Mouse (Mus musculus): ENCODE data around the gene Dnase1. TPM values are rescaled to one million over a fixed set of nuclear protein-coding genes. Genes with fewer than 3 reads are reported as not detected.

The Dnase1 gene
- polyA plus RNA-seq, 1 experiment from 2014 or later = 8.6 TPM

GRCm38 (mm10) chr16:4037690-4038089, 948 bp downstream of the Dnase1 start:
- no peak overlapping the region for H3K9ac ChIP-seq (replicated peaks; ENCODE audit: low read depth, low read length)
- H3K9me3 ChIP-seq (ENCODE audit: control insufficient read depth, low read length) = no peaks in the 10 kb centered on the region
- H3K4me3 ChIP-seq (replicated peaks; ENCODE audit: low read length) = no peak overlapping the region
- no peaks in the 10 kb centered on the region for H3K4me1 ChIP-seq (replicated peaks; ENCODE audit: control insufficient read depth, insufficient read depth, low read length)
- H3K27me3 ChIP-seq (replicated peaks; ENCODE audit: control insufficient read depth, insufficient read depth, low read length) = no peaks in the 10 kb centered on the region
- H3K4me2 ChIP-seq (ENCODE audit: low read length) = no peak overlapping the region
- ATAC-seq = no peak
- H3K36me3 ChIP-seq (ENCODE audit: control insufficient read depth, insufficient read depth) = peaks cover 20% of the 10 kb centered on the region
- H3K27ac ChIP-seq (ENCODE audit: low read length) = no peak overlapping the region
- 97% methylated on average over 7 of the region's 7 CpGs for WGBS

- no peaks in the 10 kb centered on the region for H3K9me3 ChIP-seq (ENCODE audit: control insufficient read depth, low read length)
- no peak overlapping the region for H3K27ac ChIP-seq (ENCODE audit: low read length)
- H3K4me2 ChIP-seq (ENCODE audit: low read length) = no peak overlapping the region
- no peak overlapping the region for H3K4me3 ChIP-seq (replicated peaks; ENCODE audit: low read length)
- no peaks in the 10 kb centered on the region for H3K27me3 ChIP-seq (replicated peaks; ENCODE audit: control insufficient read depth, insufficient read depth, low read length)
- no peak for ATAC-seq
- no peak overlapping the region for H3K9ac ChIP-seq (replicated peaks; ENCODE audit: low read depth, low read length)
- no peaks in the 10 kb centered on the region for H3K4me1 ChIP-seq (replicated peaks; ENCODE audit: control insufficient read depth, insufficient read depth, low read length)
- 90% methylated on average over 5 of the region's 5 CpGs for WGBS
- peaks cover 21% of the 10 kb centered on the region for H3K36me3 ChIP-seq (ENCODE audit: control insufficient read depth, insufficient read depth)
Measured at GRCm38 (mm10) chr16:4040206-4040605, 3.5 kb downstream of the Dnase1 start.

GRCm38 (mm10) chr16:4041646-4042045, 4.9 kb downstream of the Dnase1 start:
- Histone ChIP-seq H3K27me3 (replicated peaks; ENCODE audit: control insufficient read depth, insufficient read depth, low read length) (no peaks in the 10 kb centered on the region), H3K4me2 (ENCODE audit: low read length) (no peak overlapping the region), H3K9me3 (ENCODE audit: control insufficient read depth, low read length) (no peaks in the 10 kb centered on the region), H3K36me3 (ENCODE audit: control insufficient read depth, insufficient read depth) (peaks cover 26% of the 10 kb centered on the region), H3K27ac (ENCODE audit: low read length) (no peak overlapping the region), H3K4me3 (replicated peaks; ENCODE audit: low read length) (no peak overlapping the region), H3K9ac (replicated peaks; ENCODE audit: low read depth, low read length) (no peak overlapping the region), H3K4me1 (replicated peaks; ENCODE audit: control insufficient read depth, insufficient read depth, low read length) (no peaks in the 10 kb centered on the region)
- no peak for ATAC-seq
- 98% methylated on average over 4 of the region's 4 CpGs for WGBS

- no peaks in the 10 kb centered on the region for H3K9me3 ChIP-seq (ENCODE audit: control insufficient read depth, low read length)
- H3K36me3 ChIP-seq (ENCODE audit: control insufficient read depth, insufficient read depth) = peaks cover 14% of the 10 kb centered on the region
- H3K27me3 ChIP-seq (replicated peaks; ENCODE audit: control insufficient read depth, insufficient read depth, low read length) = no peaks in the 10 kb centered on the region
- H3K4me2 ChIP-seq (ENCODE audit: low read length) = no peak overlapping the region
- H3K4me1 ChIP-seq (replicated peaks; ENCODE audit: control insufficient read depth, insufficient read depth, low read length) = no peaks in the 10 kb centered on the region
- WGBS = 98% methylated on average over 2 of the region's 2 CpGs
- no peak overlapping the region for H3K9ac ChIP-seq (replicated peaks; ENCODE audit: low read depth, low read length)
- no peak for ATAC-seq
- H3K27ac ChIP-seq (ENCODE audit: low read length) = no peak overlapping the region
- H3K4me3 ChIP-seq (replicated peaks; ENCODE audit: low read length) = no peak overlapping the region
Measured at GRCm38 (mm10) chr16:4044093-4044492, 7.4 kb downstream of the Dnase1 start.

GRCm38 (mm10) chr16:4045524-4045923, 8.8 kb downstream of the Dnase1 start:
- H3K36me3 ChIP-seq (ENCODE audit: control insufficient read depth, insufficient read depth) = peaks cover 16% of the 10 kb centered on the region
- H3K27me3 ChIP-seq (replicated peaks; ENCODE audit: control insufficient read depth, insufficient read depth, low read length) = no peaks in the 10 kb centered on the region
- H3K4me2 ChIP-seq (ENCODE audit: low read length) = no peak overlapping the region
- no peak overlapping the region for H3K4me3 ChIP-seq (replicated peaks; ENCODE audit: low read length)
- H3K9ac ChIP-seq (replicated peaks; ENCODE audit: low read depth, low read length) = no peak overlapping the region
- 77% methylated on average over 4 of the region's 4 CpGs for whole genome bisulfite sequencing
- ATAC-seq = no peak
- no peaks in the 10 kb centered on the region for H3K4me1 ChIP-seq (replicated peaks; ENCODE audit: control insufficient read depth, insufficient read depth, low read length)
- no peak overlapping the region for H3K27ac ChIP-seq (ENCODE audit: low read length)
- no peaks in the 10 kb centered on the region for H3K9me3 ChIP-seq (ENCODE audit: control insufficient read depth, low read length)

- H3K9me3 ChIP-seq (ENCODE audit: control insufficient read depth, low read length) = no peaks in the 10 kb centered on the region
- no peaks in the 10 kb centered on the region for H3K4me1 ChIP-seq (replicated peaks; ENCODE audit: control insufficient read depth, insufficient read depth, low read length)
- WGBS = 98% methylated on average over 4 of the region's 4 CpGs
- no peaks in the 10 kb centered on the region for H3K27me3 ChIP-seq (replicated peaks; ENCODE audit: control insufficient read depth, insufficient read depth, low read length)
- no peak overlapping the region for H3K4me2 ChIP-seq (ENCODE audit: low read length)
- H3K9ac ChIP-seq (replicated peaks; ENCODE audit: low read depth, low read length) = no peak overlapping the region
- H3K4me3 ChIP-seq (replicated peaks; ENCODE audit: low read length) = no peak overlapping the region
- H3K27ac ChIP-seq (ENCODE audit: low read length) = no peak overlapping the region
- peaks cover 18% of the 10 kb centered on the region for H3K36me3 ChIP-seq (ENCODE audit: control insufficient read depth, insufficient read depth)
- ATAC-seq = no peak
Measured at GRCm38 (mm10) chr16:4052601-4053000, 15.9 kb downstream of the Dnase1 start.

GRCm38 (mm10) chr16:4053811-4054210, 17.1 kb downstream of the Dnase1 start:
- no peak overlapping the region for H3K27ac ChIP-seq (ENCODE audit: low read length)
- H3K4me3 ChIP-seq (replicated peaks; ENCODE audit: low read length) = no peak overlapping the region
- no peak overlapping the region for H3K4me2 ChIP-seq (ENCODE audit: low read length)
- H3K4me1 ChIP-seq (replicated peaks; ENCODE audit: control insufficient read depth, insufficient read depth, low read length) = no peaks in the 10 kb centered on the region
- H3K9ac ChIP-seq (replicated peaks; ENCODE audit: low read depth, low read length) = no peak overlapping the region
- peaks cover 23% of the 10 kb centered on the region for H3K36me3 ChIP-seq (ENCODE audit: control insufficient read depth, insufficient read depth)
- no peaks in the 10 kb centered on the region for H3K9me3 ChIP-seq (ENCODE audit: control insufficient read depth, low read length)
- no peaks in the 10 kb centered on the region for H3K27me3 ChIP-seq (replicated peaks; ENCODE audit: control insufficient read depth, insufficient read depth, low read length)
- ATAC-seq = no peak
- WGBS = 88% methylated on average over 3 of the region's 3 CpGs

- H3K4me1 ChIP-seq (replicated peaks; ENCODE audit: control insufficient read depth, insufficient read depth, low read length) = no peaks in the 10 kb centered on the region
- 93% methylated on average over 4 of the region's 4 CpGs for WGBS
- no peak overlapping the region for H3K4me3 ChIP-seq (replicated peaks; ENCODE audit: low read length)
- no peak overlapping the region for H3K9ac ChIP-seq (replicated peaks; ENCODE audit: low read depth, low read length)
- H3K36me3 ChIP-seq (ENCODE audit: control insufficient read depth, insufficient read depth) = peaks cover 19% of the 10 kb centered on the region
- H3K9me3 ChIP-seq (ENCODE audit: control insufficient read depth, low read length) = no peaks in the 10 kb centered on the region
- H3K4me2 ChIP-seq (ENCODE audit: low read length) = no peak overlapping the region
- no peak for ATAC-seq
- no peaks in the 10 kb centered on the region for H3K27me3 ChIP-seq (replicated peaks; ENCODE audit: control insufficient read depth, insufficient read depth, low read length)
- no peak overlapping the region for H3K27ac ChIP-seq (ENCODE audit: low read length)
Measured at GRCm38 (mm10) chr16:4064945-4065344, 28.2 kb downstream of the Dnase1 start.

- H3K4me3 ChIP-seq (replicated peaks; ENCODE audit: low read length) = no peak overlapping the region
- H3K4me1 ChIP-seq (replicated peaks; ENCODE audit: control insufficient read depth, insufficient read depth, low read length) = no peaks in the 10 kb centered on the region
- no peak overlapping the region for H3K27ac ChIP-seq (ENCODE audit: low read length)
- H3K27me3 ChIP-seq (replicated peaks; ENCODE audit: control insufficient read depth, insufficient read depth, low read length) = no peaks in the 10 kb centered on the region
- peaks cover 9% of the 10 kb centered on the region; the same call in 1 of the 2 replicates for H3K36me3 ChIP-seq (ENCODE audit: control insufficient read depth, insufficient read depth)
- WGBS = 64% methylated on average over 8 of the region's 8 CpGs
- no peaks in the 10 kb centered on the region for H3K9me3 ChIP-seq (ENCODE audit: control insufficient read depth, low read length)
- no peak overlapping the region for H3K9ac ChIP-seq (replicated peaks; ENCODE audit: low read depth, low read length)
- H3K4me2 ChIP-seq (ENCODE audit: low read length) = no peak overlapping the region
- no peak; the same call in 1 of the 2 replicates for ATAC-seq
Measured at GRCm38 (mm10) chr16:4068588-4068987, 31.8 kb downstream of the Dnase1 start.

GRCm38 (mm10) chr16:4074297-4074696, 37.6 kb downstream of the Dnase1 start:
- Histone ChIP-seq H3K27me3 (replicated peaks; ENCODE audit: control insufficient read depth, insufficient read depth, low read length) (no peaks in the 10 kb centered on the region), H3K4me3 (replicated peaks; ENCODE audit: low read length) (no peak overlapping the region), H3K9me3 (ENCODE audit: control insufficient read depth, low read length) (no peaks in the 10 kb centered on the region), H3K4me1 (replicated peaks; ENCODE audit: control insufficient read depth, insufficient read depth, low read length) (peaks cover 8% of the 10 kb centered on the region), H3K27ac (ENCODE audit: low read length) (no peak overlapping the region), H3K9ac (replicated peaks; ENCODE audit: low read depth, low read length) (no peak overlapping the region), H3K36me3 (ENCODE audit: control insufficient read depth, insufficient read depth) (no peaks in the 10 kb centered on the region), H3K4me2 (ENCODE audit: low read length) (no peak overlapping the region)
- no peak for ATAC-seq
- WGBS = 79% methylated on average over 6 of the region's 6 CpGs
